Mouse (Mus musculus) myocyte (in vitro differentiated cells): ENCODE measurements at regions not wholly inside any gene's neighbourhood (a gene's known extent, or its start where the extent isn't known, plus 50 kb on each side); places are given as distances from the start of the nearest gene placed in this dataset.

ENCODE experiments used
- H3K27me3 ChIP-seq: one replicate; pipeline ENCODE4 v1.6.1; 2011; ENCODE audit not compliant: control insufficient read depth, insufficient read depth, insufficient read length
- H3K36me3 ChIP-seq: one replicate; pipeline ENCODE4 v1.6.1; 2011; ENCODE audit not compliant: control insufficient read depth, insufficient read depth
- H3K4me2 ChIP-seq: one replicate; pipeline ENCODE4 v1.6.1; 2011; ENCODE audit warnings: low read depth, control low read depth
- H3K4me3 ChIP-seq: one replicate; pipeline ENCODE4 v1.5.1; 2011; ENCODE audit warnings: mild to moderate bottlenecking, control low read depth, moderate library complexity
- H3K79me2 ChIP-seq: one replicate; pipeline ENCODE4 v1.6.1; 2011; ENCODE audit not compliant: control insufficient read depth, insufficient read depth
- H3ac ChIP-seq: one replicate; pipeline ENCODE4 v1.6.1; 2011; ENCODE audit not compliant: control insufficient read depth, insufficient read length
- CEBPB ChIP-seq: IDR thresholded peaks from 2 replicates; pipeline ENCODE4 v1.6.1; 2011; ENCODE audit warnings: mild to moderate bottlenecking, moderate library complexity; ENCODE audit not compliant: poor library complexity, insufficient read depth, severe bottlenecking
- E2F4 ChIP-seq: IDR thresholded peaks from one replicate; pipeline ENCODE4 v1.6.1; 2011; ENCODE audit warnings: mild to moderate bottlenecking, control low read depth, moderate library complexity; ENCODE audit not compliant: insufficient read depth
- MAX ChIP-seq: IDR thresholded peaks from one replicate; pipeline ENCODE4 v1.6.1; 2011; ENCODE audit warnings: low read depth, mild to moderate bottlenecking, control low read depth
- MYOD1 ChIP-seq, 3 experiments: IDR thresholded peaks; one replicate each; pipeline ENCODE4 v1.6.1; 2011; ENCODE audit warnings: control low read depth in 2 of 3, low read depth in 2 of 3, mild to moderate bottlenecking in 2 of 3, moderate library complexity in 1 of 3; ENCODE audit not compliant: insufficient read length in 2 of 3, control insufficient read depth in 1 of 3
- MYOG ChIP-seq, 3 experiments: IDR thresholded peaks; one replicate each; pipeline ENCODE4 v1.6.1; 2011; ENCODE audit warnings: control low read depth in 2 of 3, low read depth in 2 of 3, mild to moderate bottlenecking in 2 of 3; ENCODE audit not compliant: insufficient read length in 2 of 3, control insufficient read depth in 1 of 3, insufficient read depth in 1 of 3
- POLR2A ChIP-seq: IDR thresholded peaks from one replicate; pipeline ENCODE4 v1.6.1; 2011; ENCODE audit warnings: low read depth, mild to moderate bottlenecking, control low read depth, moderate library complexity; ENCODE audit not compliant: insufficient read length
- POLR2AphosphoS2 ChIP-seq: IDR thresholded peaks from one replicate; pipeline ENCODE4 v1.6.1; 2011; ENCODE audit warnings: low read depth, control low read depth; ENCODE audit not compliant: insufficient read length
- REST ChIP-seq: IDR thresholded peaks from one replicate; pipeline ENCODE4 v1.6.1; 2011; ENCODE audit warnings: mild to moderate bottlenecking, control low read depth, moderate library complexity; ENCODE audit not compliant: insufficient read depth, insufficient read length
- SRF ChIP-seq: IDR thresholded peaks from one replicate; pipeline ENCODE4 v1.6.1; 2011; ENCODE audit warnings: low read depth; ENCODE audit not compliant: control insufficient read depth, insufficient read length
- TCF12 ChIP-seq: IDR thresholded peaks from one replicate; pipeline ENCODE4 v1.6.1; 2011; ENCODE audit warnings: mild to moderate bottlenecking, control low read depth; ENCODE audit not compliant: poor library complexity, insufficient read depth, severe bottlenecking
- TCF3 ChIP-seq: IDR thresholded peaks from one replicate; pipeline ENCODE4 v1.6.1; 2011; ENCODE audit warnings: low read depth, control low read depth; ENCODE audit not compliant: insufficient read length
- USF1 ChIP-seq: IDR thresholded peaks from one replicate; pipeline ENCODE4 v1.6.1; 2011; ENCODE audit warnings: low read depth, mild to moderate bottlenecking, control low read depth, moderate library complexity

DNA sequence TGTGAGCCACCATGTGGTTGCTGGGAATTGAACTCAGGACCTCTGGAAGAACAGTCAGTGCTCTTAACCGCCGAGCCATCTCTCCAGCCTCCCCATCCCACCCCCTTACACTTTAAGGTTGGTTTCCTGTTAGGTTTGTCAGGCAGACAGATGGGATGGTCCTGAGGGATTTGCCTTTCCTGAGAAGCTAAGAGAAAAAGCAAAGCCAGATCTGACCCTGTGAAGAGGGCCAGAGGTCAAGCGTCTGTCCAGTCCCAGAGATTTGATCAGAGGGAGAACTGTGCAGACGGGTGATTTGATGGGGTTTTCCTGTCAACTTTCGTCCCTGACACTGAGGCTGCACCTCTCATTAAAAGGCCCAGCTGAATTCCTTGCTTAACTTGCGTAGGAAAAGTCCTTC lies 75.4 kb upstream of the Irf2bp2 start:
- H3K4me3 ChIP-seq = no peak overlapping the region
- H3K79me2 ChIP-seq = no peaks in the 10 kb centered on the region
- H3K27me3 ChIP-seq = no peaks in the 10 kb centered on the region
- H3K36me3 ChIP-seq = no peaks in the 10 kb centered on the region
- no peak overlapping the region for H3ac ChIP-seq
- TF ChIP-seq POLR2A = no peak
- no peak for TF ChIP-seq E2F4
- no peak for TF ChIP-seq TCF3
- TF ChIP-seq MYOG (IDR thresholded peaks at IDR 0.05; ENCODE audit: control insufficient read depth in 1 of 3, insufficient read depth in 1 of 3, insufficient read length in 2 of 3, low read depth in 2 of 3) = no peak
- TF ChIP-seq REST = no peak
- no peak for TF ChIP-seq CEBPB
- no peak for TF ChIP-seq MYOD1 (IDR thresholded peaks at IDR 0.05; ENCODE audit: control insufficient read depth in 1 of 3, insufficient read length in 2 of 3, low read depth in 2 of 3)
- TF ChIP-seq TCF12 = no peak
- no peak for TF ChIP-seq POLR2AphosphoS2
- TF ChIP-seq SRF = no peak
- no peak for TF ChIP-seq MAX
- H3K4me2 ChIP-seq = no peak overlapping the region

DNA sequence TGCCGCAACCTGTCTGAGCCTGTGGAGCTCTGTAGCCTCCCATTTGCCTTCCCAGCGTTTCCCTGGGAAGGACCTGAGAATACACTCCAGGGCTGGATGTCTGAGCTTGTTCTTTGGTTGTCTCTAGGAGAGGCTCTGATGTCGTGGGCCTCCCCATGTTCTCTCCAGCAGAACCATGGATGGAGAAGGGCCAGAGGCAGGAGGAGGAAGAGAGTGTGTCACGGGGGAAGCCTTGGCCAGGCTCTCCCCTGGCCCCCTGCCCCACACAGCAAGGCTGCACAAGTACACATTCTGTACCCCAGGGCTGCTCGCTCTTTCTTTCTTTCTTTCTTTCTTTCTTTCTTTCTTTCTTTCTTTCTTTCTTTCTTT lies 74.9 kb upstream of the Irf2bp2 start:
- Histone ChIP-seq H3K36me3 (no peaks in the 10 kb centered on the region), H3K4me2 (no peak overlapping the region), H3K27me3 (no peaks in the 10 kb centered on the region), H3K4me3 (no peak overlapping the region), H3K79me2 (no peaks in the 10 kb centered on the region), H3ac (no peak overlapping the region)
- TF ChIP-seq POLR2AphosphoS2 (no peak), TCF12 (no peak), TCF3 (no peak), REST (no peak), CEBPB (no peak), USF1 (no peak), E2F4 (no peak), MYOD1 (IDR thresholded peaks at IDR 0.05; ENCODE audit: control insufficient read depth in 1 of 3, insufficient read length in 2 of 3, low read depth in 2 of 3) (no peak), MAX (no peak), MYOG (IDR thresholded peaks at IDR 0.05; ENCODE audit: control insufficient read depth in 1 of 3, insufficient read depth in 1 of 3, insufficient read length in 2 of 3, low read depth in 2 of 3) (no peak), POLR2A (no peak), SRF (no peak)

DNA sequence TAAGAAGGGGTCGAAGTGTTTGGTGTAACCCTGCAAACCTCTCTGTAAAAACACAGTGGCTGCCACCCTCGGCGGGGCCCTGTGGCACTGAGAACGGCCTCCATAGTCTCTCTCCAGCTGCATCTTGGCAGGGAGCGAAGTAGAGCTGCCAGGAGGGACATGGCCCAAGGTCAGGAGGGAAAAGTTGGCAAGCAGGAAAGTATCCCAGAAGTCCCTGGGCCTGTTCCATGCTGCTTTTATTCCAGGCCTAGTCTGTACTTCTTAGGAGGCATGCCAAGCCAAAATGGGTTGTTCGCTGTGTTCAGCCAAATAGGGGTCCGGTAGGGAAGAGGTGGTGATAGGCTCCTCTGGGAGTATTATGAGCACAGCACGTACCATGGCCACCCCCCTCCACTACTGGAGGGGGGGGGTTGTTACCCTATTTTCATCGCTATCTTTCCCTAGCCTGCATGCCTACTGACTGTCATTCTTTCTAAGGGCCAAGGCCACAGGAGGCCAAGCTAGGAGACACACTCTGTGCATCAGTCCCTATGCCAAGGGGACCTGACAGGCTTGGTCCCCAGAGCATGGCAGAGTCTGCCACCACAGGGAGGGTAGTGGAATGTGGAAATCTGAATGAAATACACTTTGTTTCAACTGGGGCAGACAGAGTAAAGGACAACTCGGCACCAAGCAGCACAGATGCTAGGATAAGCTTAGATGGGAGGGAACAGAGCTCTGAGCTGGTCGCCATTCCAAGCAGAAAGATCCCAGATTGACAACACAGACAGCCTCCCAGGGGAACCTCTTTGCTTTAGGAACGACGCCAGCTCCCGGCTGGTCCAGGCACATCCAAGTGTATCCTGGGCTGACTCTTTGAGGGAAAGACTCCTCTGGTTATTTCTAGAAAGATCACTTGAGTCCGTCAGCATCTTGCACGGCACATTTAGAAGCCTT lies 74.2 kb upstream of the Irf2bp2 start:
- no peak overlapping the region for H3K4me2 ChIP-seq
- no peaks in the 10 kb centered on the region for H3K36me3 ChIP-seq
- H3K4me3 ChIP-seq = no peak overlapping the region
- no peaks in the 10 kb centered on the region for H3K79me2 ChIP-seq
- H3K27me3 ChIP-seq = no peaks in the 10 kb centered on the region
- TF ChIP-seq POLR2A = no peak
- TF ChIP-seq CEBPB = no peak
- no peak for TF ChIP-seq POLR2AphosphoS2
- no peak for TF ChIP-seq TCF12
- TF ChIP-seq E2F4 = no peak
- TF ChIP-seq MYOG (IDR thresholded peaks at IDR 0.05; ENCODE audit: control insufficient read depth in 1 of 3, insufficient read depth in 1 of 3, insufficient read length in 2 of 3, low read depth in 2 of 3) = no peak
- TF ChIP-seq MYOD1 (IDR thresholded peaks at IDR 0.05; ENCODE audit: control insufficient read depth in 1 of 3, insufficient read length in 2 of 3, low read depth in 2 of 3) = no peak
- TF ChIP-seq USF1 = no peak
- no peak for TF ChIP-seq SRF
- no peak for TF ChIP-seq MAX
- TF ChIP-seq TCF3 = no peak
- no peak for TF ChIP-seq REST
- no peak overlapping the region for H3ac ChIP-seq

DNA sequence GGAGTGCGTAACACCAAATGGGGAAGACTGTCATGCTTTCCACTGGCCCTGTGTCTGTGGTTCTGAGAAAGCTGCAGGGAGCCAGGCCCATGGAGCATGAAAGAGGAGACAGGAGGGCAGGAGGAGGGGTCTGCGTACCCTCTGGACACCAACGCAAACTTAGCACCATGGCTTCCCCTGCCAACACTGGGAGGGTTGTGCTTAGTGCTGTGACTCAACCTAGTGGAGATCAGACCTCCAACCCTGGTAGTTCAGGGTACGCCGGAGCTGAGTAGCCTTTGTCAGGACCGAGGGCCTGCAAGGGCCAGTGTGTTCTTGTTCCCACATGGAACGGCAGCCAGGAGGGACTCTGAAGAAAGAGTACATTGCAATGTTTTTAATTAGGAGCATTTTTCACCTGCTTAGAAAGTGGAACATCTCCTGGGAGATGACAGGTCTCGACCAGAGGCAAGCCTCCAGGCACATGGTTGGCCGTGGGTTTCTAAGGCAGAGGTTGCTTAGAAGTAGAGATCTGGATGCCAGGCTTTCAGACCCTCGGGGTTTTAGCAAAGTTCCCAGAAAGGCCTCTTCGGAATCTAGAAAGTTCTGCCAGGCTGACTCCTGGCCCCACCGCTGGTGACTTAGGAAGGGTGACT lies 73.4 kb upstream of the Irf2bp2 start:
- Histone ChIP-seq H3K27me3 (no peaks in the 10 kb centered on the region), H3K79me2 (no peaks in the 10 kb centered on the region), H3K36me3 (no peaks in the 10 kb centered on the region), H3K4me2 (peak overlapping the region; percentile 60), H3K4me3 (peak overlapping the region; percentile 25), H3ac (no peak overlapping the region)
- TF ChIP-seq POLR2A (no peak), MYOD1 (IDR thresholded peaks at IDR 0.05; ENCODE audit: control insufficient read depth in 1 of 3, insufficient read length in 2 of 3, low read depth in 2 of 3) (no peak), TCF3 (no peak)
